In the genomic region with DNA sequence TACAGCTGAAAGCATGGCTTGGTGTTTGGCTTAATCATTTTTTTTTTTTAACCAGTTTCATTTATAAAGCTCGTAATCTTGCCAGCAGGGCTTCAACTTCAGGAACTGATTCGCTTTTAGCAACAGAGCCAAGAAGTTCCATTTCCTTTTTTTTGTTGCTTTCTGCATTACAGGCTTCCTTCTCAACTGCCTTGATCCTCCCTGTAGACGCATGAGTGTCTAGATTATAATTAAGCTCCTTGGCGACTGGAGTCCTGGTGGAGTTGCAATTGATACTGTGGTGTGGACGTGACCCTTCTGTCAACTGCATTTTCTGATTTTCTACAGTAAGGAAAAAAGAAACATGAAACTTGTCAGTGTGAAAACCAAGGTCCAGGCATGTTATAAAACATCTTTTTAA, we compare ENCODE assay signal across 15 mouse cellular contexts.
"Had no signal": no experiment of that assay in that cellular context is flagged by ENCODE, and none has a peak within 500 bp of the region (broad histone marks: within the 10 kb centered on the region; RNA-seq: fewer than 3 reads in every experiment).

No protein-coding gene starts in this region.

- DNase-seq: kidney, adult 8-10 months; kidney, postnatal 14 days; left cerebral cortex, postnatal 4 days; lung, adult 18-20 months; lung, postnatal 4 days; right cerebral cortex, adult 18-20 months; right cerebral cortex, postnatal 25 days; thymus, postnatal 4 days had no signal

- ATAC-seq: intestine, embryonic 16.5 days; lung, postnatal 0 days; midbrain, embryonic 16.5 days had no signal

- H3K27me3 ChIP-seq: limb, embryonic 15.5 days; midbrain, embryonic 12.5 days; neural tube, embryonic 15.5 days had no signal

- H3K4me1 ChIP-seq: limb, embryonic 15.5 days; midbrain, embryonic 12.5 days; neural tube, embryonic 15.5 days had no signal

- H3K36me3 ChIP-seq: limb, embryonic 15.5 days; midbrain, embryonic 12.5 days; neural tube, embryonic 15.5 days had no signal

- H3K27ac ChIP-seq: limb, embryonic 15.5 days; liver, embryonic 14.5 days; midbrain, embryonic 12.5 days; neural tube, embryonic 15.5 days had no signal

- H3K4me2 ChIP-seq: limb, embryonic 15.5 days; midbrain, embryonic 12.5 days; neural tube, embryonic 15.5 days had no signal

- H3K9me3 ChIP-seq: limb, embryonic 15.5 days; midbrain, embryonic 12.5 days; neural tube, embryonic 15.5 days had no signal

- H3K9ac ChIP-seq: limb, embryonic 15.5 days; liver, embryonic 14.5 days; midbrain, embryonic 12.5 days; neural tube, embryonic 15.5 days had no signal

- H3K4me3 ChIP-seq: limb, embryonic 15.5 days; midbrain, embryonic 12.5 days; neural tube, embryonic 15.5 days had no signal
